Mouse (Mus musculus) forebrain, embryonic 10.5 days (tissue): ENCODE measurements around the gene Dab2ip. TPM values are rescaled to one million over a fixed set of nuclear protein-coding genes. Genes with fewer than 3 reads are reported as not detected.

Experiments used
- DNase-seq: peaks from one replicate; pipeline ENCODE4 v3.0.0-alpha.2; 2017; ENCODE audit warnings: low spot score; ENCODE audit errors: extremely low spot score
- H3K27ac ChIP-seq: fragments of 300-500 bp; sonication (generic); 2 replicates; pipeline ENCODE4 v1.5.1; 2016; ENCODE audit warnings: mild to moderate bottlenecking
- H3K27me3 ChIP-seq: fragments of 300-500 bp; sonication (generic); 2 replicates; pipeline ENCODE4 v1.6.1; 2016; ENCODE audit warnings: mild to moderate bottlenecking; ENCODE audit not compliant: poor library complexity, severe bottlenecking
- H3K36me3 ChIP-seq: fragments of 300-500 bp; sonication (generic); replicated peaks from 2 replicates; pipeline ENCODE4 v1.6.1; 2016; ENCODE audit warnings: mild to moderate bottlenecking, moderate library complexity
- H3K4me1 ChIP-seq: fragments of 300-500 bp; sonication (generic); 2 replicates; pipeline ENCODE4 v1.6.1; 2016
- H3K4me3 ChIP-seq: fragments of 300-500 bp; sonication (generic); 2 replicates; pipeline ENCODE4 v1.5.1; 2016; ENCODE audit warnings: mild to moderate bottlenecking, moderate library complexity
- H3K9me3 ChIP-seq: fragments of 300-500 bp; sonication (generic); 2 replicates; pipeline ENCODE4 v1.6.1; 2016; ENCODE audit warnings: mild to moderate bottlenecking, moderate library complexity
- WGBS: fragments of 180-500 bp; shearing (Covaris S2); methylation state at CpG from one replicate; pipeline ENCODE4 v1.1.7; 2016; 5-methylcytosine and 5-hydroxymethylcytosine counted together
- polyA plus RNA-seq: library from polyadenylated mRNA; unstranded; fragments of >200 nt; fragmentation: Nextera tagmentation; extraction: Ambion mirVana; gene quantifications from 2 replicates; pipeline ENCODE4 v1.2.1, GENCODE M21; 2016

Gene Dab2ip
- polyA plus RNA-seq, 1 experiment from 2014 or later, result 22.0 TPM

GRCm38 (mm10) chr2:35539276-35539972 is 18.6 kb upstream of the Dab2ip start:
- Histone ChIP-seq H3K27me3 (no peaks in the 10 kb centered on the region), H3K27ac (peak overlapping the region; percentile 51; the same call in 1 of the 2 replicates), H3K36me3 (no peaks in the 10 kb centered on the region), H3K4me1 (peaks cover 7% of the 10 kb centered on the region), H3K4me3 (peak overlapping the region; percentile 14; the same call in 1 of the 2 replicates), H3K9me3 (no peaks in the 10 kb centered on the region)
- WGBS, result 6% methylated on average over 13 of the region's 13 CpGs
- DNase-seq, result peak; percentile 89

GRCm38 (mm10) chr2:35540798-35541197 is 17.3 kb upstream of the Dab2ip start:
- Histone ChIP-seq H3K36me3 (no peaks in the 10 kb centered on the region), H3K4me3 (no peak overlapping the region), H3K9me3 (no peaks in the 10 kb centered on the region), H3K27ac (no peak overlapping the region), H3K27me3 (no peaks in the 10 kb centered on the region), H3K4me1 (peaks cover 16% of the 10 kb centered on the region)
- 52% methylated on average over 4 of the region's 4 CpGs for WGBS
- no peak for DNase-seq

- peaks cover 9% of the 10 kb centered on the region for H3K4me1 ChIP-seq
- no peaks in the 10 kb centered on the region for H3K9me3 ChIP-seq
- DNase-seq, result peak; percentile 67
- H3K27me3 ChIP-seq, result peaks cover 4% of the 10 kb centered on the region; the same call in 1 of the 2 replicates
- no peak overlapping the region for H3K27ac ChIP-seq
- WGBS, result 13% methylated on average over 14 of the region's 14 CpGs
- H3K36me3 ChIP-seq, result no peaks in the 10 kb centered on the region
- H3K4me3 ChIP-seq, result no peak overlapping the region
These were observed 13.3 kb upstream of the Dab2ip start for GRCm38 (mm10) chr2:35544717-35545116.

- H3K36me3 ChIP-seq, result no peaks in the 10 kb centered on the region
- no peak for DNase-seq
- H3K27ac ChIP-seq, result no peak overlapping the region
- H3K27me3 ChIP-seq, result peaks cover 4% of the 10 kb centered on the region; the same call in 1 of the 2 replicates
- no peak overlapping the region for H3K4me3 ChIP-seq
- H3K9me3 ChIP-seq, result no peaks in the 10 kb centered on the region
- WGBS, result 41% methylated on average over 7 of the region's 7 CpGs
- H3K4me1 ChIP-seq, result peaks cover 9% of the 10 kb centered on the region
These were observed 12.9 kb upstream of the Dab2ip start for GRCm38 (mm10) chr2:35545125-35545590.

GRCm38 (mm10) chr2:35546462-35546861 is 11.6 kb upstream of the Dab2ip start:
- WGBS, result 90% methylated on average over 6 of the region's 6 CpGs
- Histone ChIP-seq H3K27ac (no peak overlapping the region), H3K9me3 (no peaks in the 10 kb centered on the region), H3K27me3 (peaks cover 4% of the 10 kb centered on the region; the same call in 1 of the 2 replicates), H3K4me1 (peaks cover 9% of the 10 kb centered on the region), H3K4me3 (no peak overlapping the region), H3K36me3 (no peaks in the 10 kb centered on the region)
- no peak for DNase-seq

GRCm38 (mm10) chr2:35549191-35549590 is 8.9 kb upstream of the Dab2ip start:
- H3K4me3 ChIP-seq, result no peak overlapping the region
- 72% methylated on average over 4 of the region's 4 CpGs for WGBS
- H3K4me1 ChIP-seq, result peaks cover 9% of the 10 kb centered on the region
- no peak overlapping the region for H3K27ac ChIP-seq
- no peaks in the 10 kb centered on the region for H3K36me3 ChIP-seq
- H3K9me3 ChIP-seq, result no peaks in the 10 kb centered on the region
- DNase-seq, result no peak
- H3K27me3 ChIP-seq, result peaks cover 4% of the 10 kb centered on the region; the same call in 1 of the 2 replicates

GRCm38 (mm10) chr2:35550097-35550496 is 8.0 kb upstream of the Dab2ip start:
- peaks cover 4% of the 10 kb centered on the region; the same call in 1 of the 2 replicates for H3K27me3 ChIP-seq
- H3K27ac ChIP-seq, result no peak overlapping the region
- whole genome bisulfite sequencing, result 88% methylated on average over 9 of the region's 9 CpGs
- no peaks in the 10 kb centered on the region for H3K36me3 ChIP-seq
- H3K9me3 ChIP-seq, result no peaks in the 10 kb centered on the region
- peaks cover 5% of the 10 kb centered on the region for H3K4me1 ChIP-seq
- DNase-seq, result no peak
- no peak overlapping the region for H3K4me3 ChIP-seq

- Histone ChIP-seq H3K4me3 (no peak overlapping the region), H3K27ac (no peak overlapping the region), H3K36me3 (no peaks in the 10 kb centered on the region), H3K4me1 (peaks cover 27% of the 10 kb centered on the region), H3K27me3 (peaks cover 9% of the 10 kb centered on the region; the same call in 1 of the 2 replicates), H3K9me3 (no peaks in the 10 kb centered on the region)
- WGBS, result 79% methylated on average over 5 of the region's 5 CpGs
- DNase-seq, result no peak
These were observed 1.1 kb upstream of the Dab2ip start for GRCm38 (mm10) chr2:35556918-35557486.

- H3K4me3 ChIP-seq, result no peak overlapping the region
- H3K4me1 ChIP-seq, result peaks cover 27% of the 10 kb centered on the region
- WGBS, result 68% methylated on average over 4 of the region's 4 CpGs
- peak overlapping the region; percentile 48 for H3K27ac ChIP-seq
- peaks cover 13% of the 10 kb centered on the region; the same call in 1 of the 2 replicates for H3K27me3 ChIP-seq
- H3K36me3 ChIP-seq, result no peaks in the 10 kb centered on the region
- no peak for DNase-seq
- no peaks in the 10 kb centered on the region for H3K9me3 ChIP-seq
These were observed 922 bp downstream of the Dab2ip start for GRCm38 (mm10) chr2:35558826-35559550.

- H3K4me1 ChIP-seq, result peaks cover 27% of the 10 kb centered on the region
- no peak for DNase-seq
- peaks cover 13% of the 10 kb centered on the region; the same call in 1 of the 2 replicates for H3K27me3 ChIP-seq
- H3K9me3 ChIP-seq, result no peaks in the 10 kb centered on the region
- 69% methylated on average over 2 of the region's 2 CpGs for WGBS
- H3K27ac ChIP-seq, result no peak overlapping the region
- no peaks in the 10 kb centered on the region for H3K36me3 ChIP-seq
- H3K4me3 ChIP-seq, result no peak overlapping the region
These were observed 1.4 kb downstream of the Dab2ip start for GRCm38 (mm10) chr2:35559551-35559835.

GRCm38 (mm10) chr2:35563722-35564121 is 5.7 kb downstream of the Dab2ip start:
- Histone ChIP-seq H3K4me3 (no peak overlapping the region), H3K27me3 (peaks cover 19% of the 10 kb centered on the region; the same call in 1 of the 2 replicates), H3K9me3 (no peaks in the 10 kb centered on the region), H3K27ac (no peak overlapping the region), H3K4me1 (peaks cover 11% of the 10 kb centered on the region), H3K36me3 (no peaks in the 10 kb centered on the region)
- 89% methylated on average over 4 of the region's 4 CpGs for WGBS
- DNase-seq, result no peak

GRCm38 (mm10) chr2:35565051-35565836 is 7.2 kb downstream of the Dab2ip start:
- 94% methylated on average over 6 of the region's 6 CpGs for WGBS
- Histone ChIP-seq H3K9me3 (peaks cover 6% of the 10 kb centered on the region; the same call in 1 of the 2 replicates), H3K4me1 (0 out of 2 replicates have a peak, but pooled peaks cover 1% of the 10 kb centered on the region), H3K4me3 (no peak overlapping the region), H3K27me3 (peaks cover 11% of the 10 kb centered on the region; the same call in 1 of the 2 replicates), H3K36me3 (no peaks in the 10 kb centered on the region), H3K27ac (no peak overlapping the region)
- DNase-seq, result no peak
